Mouse (Mus musculus) lung, postnatal 10 days (tissue): ENCODE data around the gene Elavl2.
"Not testable (repeated sequence)": the region's sequence is repeated elsewhere in the genome, so short reads cannot be mapped to it uniquely, and the experiment has no call there.

ENCODE experiments used
- DNase-seq: peaks from one replicate; pipeline ENCODE4 v3.0.0; 2021

Gene Elavl2

DNA sequence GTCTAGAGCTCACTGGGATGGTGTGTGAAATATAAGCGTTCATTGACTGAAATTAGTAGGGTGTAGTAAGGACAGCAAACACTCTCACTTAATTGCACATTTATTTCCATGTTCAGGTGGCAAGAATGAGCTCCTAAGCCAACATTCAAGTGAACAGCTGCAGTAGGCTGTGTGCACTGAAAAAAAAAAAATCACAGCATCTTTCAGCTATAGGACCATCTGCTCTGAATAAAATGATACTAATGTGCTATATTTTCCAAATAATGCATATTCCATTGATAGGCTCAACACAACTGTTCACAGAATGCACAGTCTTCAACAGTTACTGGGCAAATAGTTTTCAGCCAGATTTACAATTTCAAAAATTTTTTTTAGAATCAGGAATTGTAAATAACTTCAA is 89.8 kb downstream of the Elavl2 start:
- DNase-seq = no peak

DNA sequence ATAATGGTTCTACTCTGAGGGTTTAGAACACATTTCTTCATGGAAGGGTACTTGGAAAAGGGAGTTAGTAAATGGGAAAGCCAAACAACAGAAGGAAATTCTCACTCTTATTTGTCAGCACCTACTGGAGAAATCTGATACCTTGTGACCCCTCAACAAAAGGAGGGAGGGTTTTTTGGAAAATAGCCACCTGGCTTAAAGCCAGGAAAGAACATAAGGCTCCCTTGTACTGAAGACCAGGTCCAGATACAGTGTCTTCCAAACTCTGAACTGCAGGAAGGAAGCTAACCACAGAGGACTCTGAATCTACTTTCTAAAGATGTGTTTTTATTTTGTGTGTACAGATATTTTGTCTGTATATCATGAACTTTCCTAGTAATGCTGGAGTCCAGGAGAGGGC is 102.9 kb downstream of the Elavl2 start:
- DNase-seq = no peak

DNA sequence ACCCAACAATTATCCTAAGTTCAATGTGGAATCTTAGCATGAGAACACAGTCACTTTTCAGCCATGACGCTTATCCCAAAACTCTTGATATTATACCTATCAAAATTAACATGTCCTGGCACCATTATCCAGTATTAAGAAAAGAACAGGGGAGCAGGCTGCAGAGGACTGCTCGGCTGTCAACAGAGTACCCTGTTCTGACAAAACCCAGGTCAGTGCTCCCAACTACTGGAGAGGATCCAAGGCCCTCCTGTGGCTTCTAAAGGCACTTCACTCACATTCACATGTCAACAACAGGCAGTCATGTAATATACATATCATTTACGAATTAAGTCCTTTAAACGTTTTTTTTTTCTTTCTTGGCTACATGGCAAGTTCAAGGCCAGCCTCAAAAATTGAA is 105.3 kb downstream of the Elavl2 start:
- no peak for DNase-seq

DNA sequence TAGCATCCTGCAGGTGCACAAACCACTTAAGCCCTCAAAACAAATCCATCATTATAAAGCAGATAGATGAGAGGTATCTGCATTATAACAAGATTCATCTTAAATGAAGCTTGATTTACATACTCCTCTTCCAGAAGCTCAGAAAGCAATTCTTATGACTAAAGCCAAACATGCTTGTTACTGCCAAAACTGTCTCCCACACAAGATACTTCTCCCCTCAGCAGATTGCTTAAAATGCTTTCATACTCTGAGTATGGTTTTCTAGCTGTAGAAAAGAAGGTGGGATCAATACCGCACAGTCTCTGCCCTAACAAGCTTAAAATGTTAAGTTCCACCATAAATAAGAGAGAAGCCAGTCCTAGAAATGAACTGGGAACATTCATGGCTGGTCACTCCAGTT is 109.1 kb downstream of the Elavl2 start:
- no peak for DNase-seq

DNA sequence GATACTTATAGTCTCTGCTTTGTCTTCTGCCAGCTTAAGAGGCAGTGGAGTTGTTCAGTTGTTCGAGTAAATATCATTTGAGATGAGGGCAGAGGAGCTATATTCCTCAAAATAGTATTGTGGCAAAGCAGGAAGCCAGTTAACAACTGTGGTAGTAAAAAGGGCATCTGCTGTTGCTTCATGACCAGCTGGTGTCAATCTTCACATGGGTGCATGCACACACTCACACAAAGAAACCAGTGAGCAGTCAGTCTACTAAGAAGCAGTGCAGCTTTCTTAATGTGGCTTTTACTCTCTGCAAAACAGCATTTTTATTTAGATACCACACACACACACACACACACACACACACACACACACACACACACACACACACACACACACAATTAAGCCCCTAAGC is 110.2 kb downstream of the Elavl2 start:
- no peak for DNase-seq

DNA sequence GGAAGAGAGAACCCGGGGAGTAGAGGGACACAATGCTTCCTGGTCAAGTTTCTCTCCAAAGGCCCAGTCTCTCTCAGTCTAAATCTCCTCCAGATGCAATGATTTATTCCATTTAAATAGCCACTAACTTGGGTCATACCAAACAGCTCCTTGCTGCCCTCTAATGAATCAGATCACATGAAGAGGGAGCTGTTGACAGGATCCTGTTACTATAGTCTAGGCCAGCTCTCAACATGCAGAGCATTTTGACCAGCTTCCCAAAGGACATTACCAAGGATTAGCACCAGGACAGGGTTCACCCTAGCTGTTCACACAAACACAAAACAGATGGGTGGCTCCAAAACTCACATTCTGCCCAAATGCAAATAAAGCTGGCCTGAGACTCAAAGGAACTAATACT is 111.4 kb downstream of the Elavl2 start:
- DNase-seq = no peak

DNA sequence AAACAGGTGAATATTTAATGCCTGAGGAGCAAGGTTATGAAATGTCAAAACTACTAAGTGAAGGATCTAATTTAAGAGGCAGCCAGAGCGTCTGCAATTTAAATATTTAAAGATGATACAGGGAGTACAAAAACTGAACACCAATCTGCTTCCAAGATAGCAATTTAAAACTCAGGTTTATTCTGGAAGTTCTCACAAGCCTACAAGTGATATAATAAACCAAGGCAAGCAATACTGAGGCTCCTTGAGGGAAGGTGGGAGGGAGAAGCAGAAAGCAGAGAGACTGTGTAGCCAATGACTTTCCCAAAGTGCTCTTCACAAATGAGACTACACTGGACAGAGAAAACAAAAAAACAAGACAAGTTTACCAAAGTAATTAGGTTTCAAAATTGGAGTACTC is 132.2 kb downstream of the Elavl2 start:
- DNase-seq = no peak

DNA sequence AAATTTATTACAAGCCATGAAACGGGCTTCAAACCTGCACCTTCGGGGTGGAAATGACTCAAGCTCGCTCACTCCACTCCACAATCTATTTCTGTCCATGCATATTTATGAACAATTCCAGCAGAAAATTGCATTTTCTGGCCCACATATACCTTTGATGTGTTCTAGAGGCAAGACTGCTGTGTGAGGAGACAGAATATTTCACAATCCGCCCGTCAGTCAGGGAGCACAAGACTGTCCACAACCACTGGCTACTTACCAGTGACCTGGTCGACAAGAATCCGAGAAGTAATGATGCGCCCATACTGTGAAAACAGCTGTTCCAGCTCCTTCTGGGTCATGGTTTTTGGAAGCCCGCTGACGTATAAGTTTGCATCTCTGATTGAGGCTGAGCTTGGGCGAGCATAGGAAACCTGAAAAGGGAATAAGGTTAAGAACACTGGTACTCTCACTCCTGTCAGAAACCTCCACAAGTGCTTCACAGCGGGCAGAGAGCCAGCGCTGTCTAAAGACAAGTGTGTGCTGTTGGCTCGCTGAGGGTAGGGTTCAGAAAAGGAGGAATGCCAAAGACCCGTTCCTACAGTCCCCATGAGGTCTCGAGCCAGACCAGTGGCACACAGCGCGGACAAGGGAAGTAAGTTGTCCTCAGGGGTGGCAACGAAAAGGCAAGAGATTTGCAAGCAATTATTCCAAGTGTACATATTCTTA is 136.7 kb downstream of the Elavl2 start:
- DNase-seq = no peak

DNA sequence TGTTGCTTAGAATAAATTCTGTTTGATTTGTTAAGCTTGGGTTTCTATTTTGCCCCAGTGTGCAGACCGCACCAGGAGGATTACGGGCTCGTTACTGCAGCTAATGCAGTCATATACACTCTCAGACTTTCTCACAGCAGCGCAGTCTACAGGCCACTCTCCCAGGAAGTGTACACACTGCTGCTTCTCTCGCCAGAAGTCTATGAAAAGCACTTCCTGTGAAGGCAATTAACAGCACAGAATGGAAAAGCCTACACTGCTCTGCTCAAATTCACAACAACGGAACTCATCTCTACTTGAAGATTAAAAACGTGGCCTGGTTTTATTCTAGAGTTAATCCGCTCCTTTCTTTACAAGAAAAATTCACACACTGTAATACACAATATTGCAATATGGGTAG is 137.7 kb downstream of the Elavl2 start:
- no peak for DNase-seq

DNA sequence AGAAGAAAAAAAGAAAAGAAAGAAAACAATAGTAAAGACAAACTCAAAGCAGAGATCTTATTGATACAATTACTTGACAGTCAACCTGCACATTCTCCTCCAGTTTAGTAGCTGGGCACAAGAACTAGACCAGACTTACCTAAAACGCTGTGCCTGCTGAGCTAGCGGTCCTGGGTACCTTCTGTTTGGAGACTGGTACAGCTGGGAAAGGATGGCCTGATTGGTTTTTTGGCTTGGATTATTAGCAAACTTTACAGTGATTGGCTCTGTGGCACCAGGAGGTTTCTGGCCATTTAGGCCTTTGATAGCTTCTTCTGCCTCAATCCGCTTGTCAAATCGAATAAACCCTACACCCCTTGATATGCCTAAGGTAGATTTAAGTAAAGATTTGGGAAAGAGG is 140.0 kb downstream of the Elavl2 start:
- DNase-seq = no peak

DNA sequence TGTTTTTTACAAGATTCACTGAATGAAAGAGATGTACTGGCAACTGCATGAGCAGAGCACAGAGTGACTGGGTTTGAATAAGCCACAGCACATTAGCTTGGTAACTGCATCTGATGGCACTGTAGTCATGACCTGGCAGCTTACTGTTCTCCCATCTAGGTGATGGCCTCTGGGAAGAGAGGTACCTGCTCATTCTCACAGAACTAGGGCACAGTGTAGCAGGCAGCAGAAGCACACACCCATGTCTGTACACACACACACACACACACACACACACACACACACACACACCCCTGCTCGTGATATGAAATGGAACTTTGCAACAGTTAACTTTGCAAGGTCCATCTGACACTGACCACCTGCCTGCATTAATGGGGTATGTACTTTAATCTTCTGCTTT is 151.9 kb downstream of the Elavl2 start:
- DNase-seq = no peak

DNA sequence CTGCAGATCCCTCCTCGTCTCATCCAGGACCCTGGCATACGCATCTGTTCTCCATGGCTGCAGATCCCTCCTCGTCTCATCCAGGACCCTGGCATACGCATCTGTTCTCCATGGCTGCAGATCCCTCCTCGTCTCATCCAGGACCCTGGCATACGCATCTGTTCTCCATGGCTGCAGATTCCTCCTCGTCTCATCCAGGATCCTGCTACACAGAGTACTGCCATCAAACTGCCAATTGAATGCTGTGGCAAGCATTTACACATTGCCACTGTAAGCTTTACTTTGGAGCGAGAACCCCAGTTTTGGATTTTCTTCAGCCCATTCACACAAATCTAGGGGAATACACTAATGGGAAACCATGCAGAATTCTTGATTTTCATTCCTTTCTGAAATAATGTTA is 155.4 kb downstream of the Elavl2 start:
- not testable (repeated sequence) for DNase-seq

DNA sequence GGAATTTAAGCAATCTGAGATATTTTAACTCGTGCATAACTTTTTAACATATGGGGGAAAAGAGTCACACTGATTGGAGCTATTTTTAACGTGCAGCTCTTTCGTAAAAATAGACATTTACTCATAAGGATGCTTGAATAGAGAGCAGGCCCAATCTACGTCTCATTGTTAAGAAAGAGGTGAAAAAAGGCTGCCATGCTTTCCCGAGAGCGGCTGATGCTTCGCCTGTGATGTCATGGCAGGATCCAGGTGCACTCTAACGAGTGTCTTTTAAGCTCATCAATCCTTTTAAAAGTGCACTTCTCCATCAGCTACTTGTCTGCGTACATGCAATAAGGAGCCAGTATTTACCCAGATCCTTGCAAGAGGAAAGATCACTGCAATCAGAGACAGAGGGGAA is 156.0 kb downstream of the Elavl2 start:
- DNase-seq = no peak

DNA sequence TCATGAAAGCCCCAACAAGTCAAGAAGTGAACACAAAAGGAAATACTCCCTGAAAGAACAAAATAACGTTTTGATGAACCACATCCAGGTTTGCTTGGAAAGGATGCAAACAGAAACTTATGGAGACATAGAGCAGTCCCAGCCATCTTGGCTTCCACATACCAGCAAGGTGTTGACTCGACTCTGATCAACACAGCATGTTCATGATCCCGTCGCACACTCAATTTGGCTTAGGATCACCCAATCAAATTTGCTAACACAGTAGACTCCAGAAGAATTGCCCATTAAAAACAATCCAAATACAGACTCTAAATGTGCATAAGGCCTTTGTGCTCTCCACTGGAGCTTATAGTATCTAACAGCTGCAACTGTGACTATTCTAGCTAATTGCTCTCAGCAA is 156.7 kb downstream of the Elavl2 start:
- DNase-seq = no peak

DNA sequence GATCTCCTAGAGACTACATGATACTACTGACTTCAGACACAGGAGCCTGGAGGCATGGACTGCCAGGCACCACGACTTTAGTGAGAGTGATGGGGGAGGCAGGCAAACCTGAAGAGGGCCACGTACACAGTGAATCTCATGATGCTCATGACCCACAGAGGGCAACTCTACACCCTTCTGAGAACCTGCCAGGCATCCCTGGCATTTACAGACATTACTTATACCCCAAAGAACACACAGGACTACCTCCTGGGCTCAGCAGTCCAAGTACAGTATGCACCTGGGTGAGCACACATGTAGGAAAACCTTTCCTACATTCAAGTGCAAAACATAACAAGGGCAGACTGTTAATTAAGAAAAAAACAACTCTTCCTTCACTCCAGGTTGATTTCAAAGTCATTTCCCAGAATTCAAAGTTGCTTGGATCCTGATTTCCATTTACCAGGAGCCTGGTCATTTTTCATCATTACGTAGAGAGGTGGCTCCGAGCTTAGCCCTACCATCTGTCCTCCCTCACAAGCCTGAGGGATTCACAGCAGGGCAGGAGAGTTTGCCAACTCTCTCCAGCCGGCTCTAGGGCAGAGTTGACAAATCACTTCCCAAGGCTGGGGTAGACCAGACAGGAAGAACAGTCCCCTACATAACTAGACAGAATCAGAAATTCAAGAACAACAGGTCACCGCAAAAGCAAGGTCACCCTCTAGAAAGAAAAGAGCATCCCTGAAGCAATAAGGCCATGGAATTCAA is 161.7 kb downstream of the Elavl2 start:
- DNase-seq = no peak

DNA sequence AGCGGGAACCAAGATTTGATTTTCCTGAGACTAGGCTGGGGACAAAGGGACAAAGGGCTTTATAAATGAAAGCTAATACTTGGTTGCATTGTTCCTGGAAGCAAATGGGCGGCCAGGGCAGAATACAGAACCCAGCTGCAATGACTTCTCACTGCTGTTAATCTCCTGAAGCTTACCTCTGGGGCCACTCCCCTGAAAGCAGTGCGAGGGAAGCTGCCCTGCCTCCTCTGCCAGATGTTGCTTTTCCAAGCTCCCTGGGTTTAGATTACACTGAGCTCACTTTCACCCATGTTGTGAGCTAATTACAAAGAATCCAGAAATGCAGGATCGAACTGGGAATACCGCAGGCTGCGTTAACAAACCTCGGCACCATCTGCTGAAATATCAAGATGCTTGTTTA is 163.6 kb downstream of the Elavl2 start:
- DNase-seq = no peak

DNA sequence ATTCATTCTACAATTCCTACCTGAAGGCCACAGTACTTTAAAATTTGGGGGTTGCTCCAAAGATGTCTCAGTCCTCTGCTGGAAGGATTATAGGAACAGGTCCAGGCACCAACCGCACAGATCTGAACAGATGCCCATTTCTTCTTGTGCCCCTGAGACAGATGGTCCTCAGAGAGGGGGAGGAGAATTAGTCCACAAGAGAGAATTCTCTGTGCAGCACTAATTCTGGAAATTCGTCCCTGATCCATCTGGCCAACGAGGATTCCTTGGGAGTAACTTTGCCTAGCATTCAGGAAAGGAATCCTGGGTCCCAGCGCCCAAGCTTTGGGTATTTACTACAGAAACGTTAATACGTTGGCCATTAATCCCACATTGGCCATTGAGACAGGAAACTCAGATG is 165.6 kb downstream of the Elavl2 start:
- DNase-seq = no peak

DNA sequence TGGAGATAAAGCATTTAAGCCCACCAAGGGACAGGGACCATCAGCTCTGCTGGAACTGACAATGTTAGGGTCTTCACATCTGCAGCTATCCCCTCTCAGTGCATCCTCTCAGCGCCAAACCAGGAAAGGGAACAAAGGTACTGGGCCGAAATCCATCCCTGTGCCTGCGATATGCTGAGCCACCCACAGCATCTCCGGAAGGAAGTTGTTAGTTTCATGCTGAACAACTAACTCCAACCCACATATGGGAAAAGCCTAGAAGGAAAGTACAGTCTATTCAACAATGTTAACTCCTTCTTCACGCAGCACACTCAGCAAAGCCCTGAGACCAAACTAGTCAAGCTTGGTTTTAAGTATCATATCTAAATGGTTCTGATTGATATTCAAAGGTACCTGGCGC is 167.0 kb downstream of the Elavl2 start:
- no peak for DNase-seq

DNA sequence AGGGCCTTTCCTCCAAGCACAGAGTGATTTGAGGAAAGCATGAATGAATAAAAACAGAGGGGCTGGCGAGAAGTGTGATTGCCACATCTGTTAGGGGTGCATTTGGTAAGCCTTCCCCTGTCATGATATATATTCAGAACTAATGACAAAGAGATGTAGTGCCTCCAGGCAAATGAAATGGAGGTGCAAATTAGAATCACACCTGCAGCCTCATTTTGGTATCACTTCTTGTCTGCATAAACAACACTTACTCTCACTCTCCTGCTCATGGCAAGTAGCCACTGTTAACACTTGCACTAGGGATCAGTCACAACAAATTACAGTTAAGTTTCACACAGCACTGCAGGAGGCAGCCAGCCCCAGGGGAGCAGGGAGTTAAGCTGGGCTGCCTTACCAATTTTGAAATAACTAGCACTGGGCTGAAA is 170.1 kb downstream of the Elavl2 start:
- DNase-seq = no peak

DNA sequence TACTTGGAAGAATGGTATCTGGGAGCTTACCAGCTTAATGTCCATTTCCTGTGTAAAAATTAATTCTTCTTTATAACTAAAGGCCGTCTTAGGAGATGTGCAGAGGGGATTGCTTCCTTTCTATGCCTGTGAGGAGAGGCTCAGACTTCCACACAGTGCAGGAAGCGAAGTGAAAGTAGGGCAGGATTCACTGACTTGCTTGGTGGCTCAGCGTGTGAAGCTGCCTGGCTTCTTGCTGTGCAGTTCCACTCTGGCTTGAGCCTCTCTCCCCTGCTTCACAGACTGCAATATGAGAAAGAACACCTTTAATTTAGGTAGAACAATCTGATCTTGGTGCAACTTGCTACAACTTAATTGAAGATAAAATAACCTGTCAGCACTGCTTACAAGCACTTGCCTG is 172.2 kb downstream of the Elavl2 start:
- DNase-seq = no peak

DNA sequence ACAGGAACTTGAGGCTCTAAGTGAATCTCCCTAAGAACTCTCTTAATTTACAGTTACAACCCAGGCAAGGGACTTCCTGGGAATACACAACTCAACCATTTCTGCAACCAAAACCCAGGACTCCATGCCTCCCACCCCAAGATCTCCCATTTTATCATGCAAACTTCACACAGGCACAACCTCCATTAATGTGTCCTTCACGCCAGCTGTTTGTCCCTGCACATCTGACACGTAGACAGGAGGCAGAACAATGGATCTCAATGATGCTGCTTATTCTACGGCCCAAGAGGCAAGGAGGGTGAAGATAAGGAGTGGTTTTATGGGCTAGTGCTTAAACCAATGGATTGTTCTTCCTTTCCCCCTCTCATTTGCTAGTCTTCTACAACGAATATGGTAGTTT is 176.8 kb downstream of the Elavl2 start:
- no peak for DNase-seq

DNA sequence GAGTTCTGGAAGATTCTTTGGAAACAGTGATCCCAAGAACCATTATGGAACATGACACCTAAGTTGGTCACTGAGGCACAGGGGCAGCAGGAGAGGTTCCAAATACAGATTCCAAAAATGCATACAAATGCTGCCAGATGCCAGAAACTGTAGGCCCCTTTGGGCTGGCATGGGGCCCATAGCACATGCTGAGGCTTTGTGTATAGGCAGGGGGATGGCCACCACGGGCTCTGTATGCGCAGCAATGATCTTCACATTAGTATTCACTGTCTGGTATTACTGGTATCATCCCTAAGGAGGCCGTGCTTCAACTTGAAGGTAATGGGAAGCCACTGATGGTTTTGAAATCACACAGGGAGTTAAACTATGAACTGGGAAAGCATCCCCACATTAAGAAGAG is 181.3 kb downstream of the Elavl2 start:
- no peak for DNase-seq

DNA sequence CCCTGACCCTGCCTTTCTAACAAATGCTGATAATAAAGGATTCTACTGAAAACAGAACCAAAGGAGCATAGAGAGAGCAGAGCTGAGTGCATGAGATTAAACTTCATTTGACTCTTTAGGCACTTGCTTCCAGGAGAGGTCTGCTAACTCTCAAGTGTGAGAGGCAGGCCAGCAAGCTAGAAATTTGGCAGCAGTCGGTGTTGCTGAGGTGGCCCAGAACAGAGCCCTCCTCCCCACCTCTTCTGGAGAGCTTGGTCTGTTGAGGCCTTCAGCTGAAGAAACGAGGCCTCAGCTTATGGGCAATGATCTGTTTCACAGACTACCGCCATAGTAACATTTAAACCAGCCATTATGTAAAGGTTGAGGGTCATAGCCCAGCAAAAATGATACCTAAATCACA is 186.7 kb downstream of the Elavl2 start:
- no peak for DNase-seq

DNA sequence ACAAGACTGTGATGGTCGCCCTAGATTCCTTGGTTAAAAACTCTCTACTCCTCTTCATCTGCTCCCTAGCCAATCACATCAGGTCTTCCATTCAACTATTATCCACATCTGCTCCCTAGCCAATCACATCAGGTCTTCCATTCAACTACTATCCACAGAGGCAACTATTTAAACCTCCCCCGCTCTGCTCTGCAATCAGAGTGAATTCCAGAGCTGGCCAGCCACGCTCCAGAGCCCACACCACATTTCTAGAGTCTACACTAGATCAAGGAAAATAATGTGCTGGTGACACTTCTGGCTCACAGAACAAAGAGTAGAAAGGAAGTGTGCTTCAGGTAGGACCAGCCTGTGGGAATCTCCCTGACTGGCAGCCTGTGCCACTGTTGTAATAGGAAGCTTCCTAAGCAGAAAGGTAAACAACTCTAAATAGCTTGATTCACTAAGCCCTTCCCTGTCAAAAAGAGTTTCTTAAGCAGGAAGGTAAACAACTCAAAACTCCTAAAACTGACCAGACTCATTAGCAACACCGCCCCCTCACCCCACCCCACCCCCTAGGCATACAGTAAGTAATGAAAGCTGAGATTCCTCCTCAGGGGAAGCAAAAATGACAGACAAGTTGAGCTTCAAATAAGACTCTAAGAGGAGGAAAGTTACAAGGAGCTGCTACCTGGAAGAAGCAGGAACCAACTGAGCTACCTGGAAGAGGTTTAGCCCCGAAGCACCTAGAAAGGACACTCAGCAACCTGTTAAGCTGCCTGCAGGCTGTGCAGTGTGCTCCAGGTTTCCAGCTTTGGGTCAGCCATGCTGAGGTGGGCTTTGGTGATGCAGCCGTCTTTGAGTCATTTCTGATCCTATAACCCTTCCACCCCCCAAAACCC is 191.9 kb downstream of the Elavl2 start:
- peak; percentile 5 for DNase-seq
